Mouse (Mus musculus) yolk sac, embryonic 10.5 days (tissue): ENCODE data around the gene Zfp219.
A peak's percentile ranks its signal among the peaks of the same experiment; 100 is the strongest.

ENCODE experiments used
- DNase-seq: peaks from one replicate; pipeline ENCODE4 v3.0.0-alpha.2; 2017; ENCODE audit warnings: low spot score

Gene Zfp219

DNA sequence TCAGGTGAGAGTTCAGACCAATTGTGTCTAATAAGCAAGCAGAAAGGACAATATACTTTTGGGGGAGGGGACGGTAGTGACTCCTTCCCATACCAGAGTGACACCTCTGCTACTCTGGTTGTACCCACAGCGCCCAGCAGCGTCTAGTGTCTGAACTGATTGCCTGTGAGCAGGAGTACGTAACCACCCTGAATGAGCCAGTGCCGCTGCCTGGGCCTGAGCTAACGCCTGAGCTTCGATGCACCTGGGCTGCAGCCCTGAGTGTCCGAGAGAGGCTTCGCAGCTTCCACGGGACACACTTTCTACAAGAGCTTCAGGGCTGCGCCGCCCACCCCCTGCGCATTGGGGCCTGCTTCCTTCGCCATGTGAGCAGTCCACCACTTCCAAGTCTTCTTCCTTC is 23.1 kb downstream of the Zfp219 start:
- DNase-seq, result no peak

DNA sequence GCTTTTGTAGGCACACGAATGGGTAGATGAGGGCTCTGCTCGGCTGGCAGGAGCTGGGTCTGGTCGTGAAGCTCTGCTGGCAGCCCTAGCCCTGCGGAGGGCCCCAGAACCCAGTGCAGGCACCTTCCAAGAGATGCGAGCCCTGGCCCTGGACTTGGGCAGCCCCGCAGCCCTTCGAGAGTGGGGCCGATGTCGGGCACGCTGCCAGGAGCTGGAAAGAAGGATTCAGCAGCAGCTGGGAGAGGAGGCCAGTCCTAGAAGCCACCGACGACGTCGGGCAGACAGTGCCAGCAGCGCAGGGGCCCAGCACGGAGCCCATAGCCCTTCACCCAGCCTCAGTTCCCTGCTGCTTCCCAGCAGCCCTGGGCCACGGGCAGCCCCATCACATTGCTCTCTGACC is 23.7 kb downstream of the Zfp219 start:
- DNase-seq, result no peak

DNA sequence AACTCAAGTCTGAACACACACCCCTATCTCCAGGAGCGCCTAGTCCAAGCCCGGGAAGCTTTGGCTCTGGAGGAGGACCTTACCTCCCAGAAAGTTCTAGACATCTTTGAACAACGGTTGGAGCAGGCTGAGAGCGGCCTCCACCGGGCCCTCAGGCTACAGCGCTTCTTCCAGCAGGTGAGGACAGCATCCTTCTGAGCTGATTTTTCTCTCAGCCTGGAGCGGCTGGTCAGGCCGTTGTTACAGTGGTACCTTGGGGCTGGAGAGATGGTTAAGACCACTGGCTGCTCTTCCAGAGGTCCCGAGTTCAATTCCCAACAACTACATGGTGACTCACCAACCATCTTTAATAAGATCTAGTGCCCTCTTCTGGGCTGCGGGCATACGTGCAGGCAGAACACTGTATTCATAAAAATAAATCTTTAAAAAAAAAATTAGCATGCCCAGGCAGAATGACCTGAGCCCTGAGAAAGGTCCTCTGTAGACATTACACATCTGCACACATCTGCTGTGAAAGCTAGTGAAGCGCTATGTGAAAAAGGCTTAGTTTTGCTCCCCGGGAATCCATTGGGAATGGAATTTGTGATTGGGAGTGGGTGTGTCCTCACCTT is 24.2 kb downstream of the Zfp219 start:
- no peak for DNase-seq

DNA sequence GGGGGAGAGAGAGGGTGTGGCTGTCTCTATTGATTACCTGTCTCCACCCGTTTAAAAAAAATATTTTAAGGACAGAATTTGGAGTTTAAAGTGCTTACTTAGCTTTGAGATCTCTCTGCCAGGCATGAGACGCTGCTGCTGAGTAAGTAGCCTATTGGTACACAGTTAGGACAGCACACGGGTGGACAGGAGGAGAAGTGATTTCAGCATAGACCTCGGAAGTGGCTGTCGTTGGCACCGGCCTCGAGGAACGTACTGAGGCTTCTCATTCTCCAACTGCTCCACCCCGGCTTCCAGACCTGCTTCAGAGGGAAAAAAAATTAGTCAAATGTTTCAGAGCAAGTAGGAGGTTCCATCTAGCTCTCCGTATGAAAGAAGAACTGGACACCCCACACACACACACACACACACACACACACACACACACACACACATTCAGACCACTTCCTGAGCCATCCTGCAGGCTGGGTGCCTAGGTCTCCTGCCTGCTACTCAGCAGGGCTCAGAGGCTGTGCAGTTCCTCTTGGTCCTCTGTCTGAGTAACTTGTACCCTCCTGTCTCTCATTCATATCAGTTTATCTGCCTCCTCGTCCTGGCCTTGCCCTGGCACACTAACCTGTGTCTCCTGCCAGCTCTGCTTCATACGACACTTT is 25.2 kb downstream of the Zfp219 start:
- DNase-seq, result no peak

DNA sequence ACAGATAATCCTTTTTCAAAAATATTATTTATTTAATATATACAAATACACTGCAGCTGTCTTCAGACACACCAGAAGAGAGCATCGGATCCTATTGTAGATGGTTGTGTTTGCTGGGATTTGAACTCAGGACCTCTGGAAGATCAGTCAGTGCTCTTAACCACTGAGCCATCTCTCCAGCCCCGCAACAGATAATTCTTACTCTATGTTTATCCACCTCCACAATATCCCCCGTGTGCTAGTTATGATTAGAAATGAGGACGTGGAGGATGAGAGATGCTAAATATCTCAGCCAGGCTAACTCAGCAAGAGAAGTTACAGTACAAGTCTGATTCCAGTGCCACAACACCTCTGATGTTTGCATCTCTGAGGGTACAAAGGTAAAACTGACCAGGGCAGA is 26.1 kb downstream of the Zfp219 start:
- DNase-seq, result no peak

DNA sequence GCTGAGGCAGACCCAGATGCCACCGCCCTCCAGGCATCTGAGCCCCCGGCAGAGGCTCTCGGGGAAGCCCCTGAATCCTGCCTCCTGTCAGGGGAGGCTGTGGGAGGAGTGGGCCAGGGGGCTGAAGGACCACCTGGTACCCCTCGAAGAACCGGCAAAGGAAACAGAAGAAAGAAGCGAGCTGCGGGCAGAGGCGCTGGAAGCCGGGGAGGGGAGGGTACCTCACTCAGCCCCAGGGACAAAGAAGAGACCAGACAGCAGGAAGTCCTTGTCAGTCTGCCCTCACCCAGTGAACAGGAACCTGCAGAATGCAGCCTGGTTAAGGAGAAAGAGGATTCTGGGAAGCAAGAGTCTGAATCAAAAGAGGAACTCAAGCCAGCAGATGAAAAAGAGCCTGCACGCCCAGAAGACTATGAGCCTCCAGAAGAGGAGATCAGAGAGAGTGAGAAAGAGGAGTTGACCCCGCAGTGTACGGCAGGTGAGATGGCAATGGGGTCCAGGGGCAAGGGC is 31.0 kb downstream of the Zfp219 start:
- DNase-seq, result no peak

DNA sequence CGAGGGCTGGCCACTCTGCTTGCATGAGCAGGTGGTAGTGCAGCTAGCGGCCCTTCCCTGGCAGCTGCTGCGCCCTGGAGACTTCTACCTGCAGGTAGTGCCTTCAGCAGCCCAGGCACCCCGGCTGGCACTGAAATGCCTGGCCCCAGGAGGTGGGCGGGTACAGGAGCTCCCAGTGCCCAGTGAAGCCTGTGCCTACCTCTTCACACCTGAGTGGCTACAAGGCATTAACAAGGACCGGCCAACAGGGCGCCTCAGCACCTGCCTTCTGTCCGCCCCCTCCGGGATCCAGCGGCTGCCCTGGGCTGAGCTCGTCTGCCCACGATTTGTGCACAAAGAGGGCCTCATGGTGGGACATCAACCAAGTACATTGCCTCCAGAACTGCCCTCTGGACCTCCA is 31.8 kb downstream of the Zfp219 start:
- DNase-seq, result no peak

DNA sequence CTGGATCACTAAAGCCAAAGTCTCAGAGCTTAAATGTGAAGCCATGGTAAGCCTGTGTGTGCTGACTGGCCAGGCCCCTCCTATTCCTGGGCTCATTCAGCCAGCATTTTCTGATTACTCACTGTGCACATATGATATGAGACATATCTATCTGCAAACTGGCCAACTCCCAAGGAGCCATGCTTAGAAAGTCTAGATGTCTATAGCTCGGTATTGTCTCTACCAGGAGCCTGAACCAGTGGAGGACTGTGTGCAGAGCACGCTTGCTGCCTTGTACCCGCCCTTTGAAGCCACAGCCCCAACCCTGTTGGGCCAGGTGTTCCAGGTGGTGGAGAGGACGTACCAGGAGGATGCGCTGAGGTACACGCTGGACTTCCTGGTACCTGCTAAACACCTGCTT is 33.4 kb downstream of the Zfp219 start:
- no peak for DNase-seq

DNA sequence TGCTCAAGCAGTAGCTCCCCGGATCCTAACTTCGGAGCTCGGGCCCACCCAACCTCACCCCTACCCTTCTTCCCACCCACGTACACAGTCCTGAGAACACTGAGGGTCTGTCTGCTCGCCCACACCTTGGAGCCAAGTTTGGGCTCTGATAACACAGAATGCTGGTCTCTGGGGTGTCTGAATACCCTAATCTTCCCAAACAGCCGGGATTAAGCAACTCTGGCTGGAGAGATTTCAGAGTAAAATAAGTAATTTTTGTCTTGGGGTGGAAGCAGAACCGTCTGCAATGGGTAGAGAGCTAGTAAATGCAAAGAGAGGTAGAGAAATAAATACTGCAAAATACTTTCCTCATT is 34.4 kb downstream of the Zfp219 start:
- no peak for DNase-seq

DNA sequence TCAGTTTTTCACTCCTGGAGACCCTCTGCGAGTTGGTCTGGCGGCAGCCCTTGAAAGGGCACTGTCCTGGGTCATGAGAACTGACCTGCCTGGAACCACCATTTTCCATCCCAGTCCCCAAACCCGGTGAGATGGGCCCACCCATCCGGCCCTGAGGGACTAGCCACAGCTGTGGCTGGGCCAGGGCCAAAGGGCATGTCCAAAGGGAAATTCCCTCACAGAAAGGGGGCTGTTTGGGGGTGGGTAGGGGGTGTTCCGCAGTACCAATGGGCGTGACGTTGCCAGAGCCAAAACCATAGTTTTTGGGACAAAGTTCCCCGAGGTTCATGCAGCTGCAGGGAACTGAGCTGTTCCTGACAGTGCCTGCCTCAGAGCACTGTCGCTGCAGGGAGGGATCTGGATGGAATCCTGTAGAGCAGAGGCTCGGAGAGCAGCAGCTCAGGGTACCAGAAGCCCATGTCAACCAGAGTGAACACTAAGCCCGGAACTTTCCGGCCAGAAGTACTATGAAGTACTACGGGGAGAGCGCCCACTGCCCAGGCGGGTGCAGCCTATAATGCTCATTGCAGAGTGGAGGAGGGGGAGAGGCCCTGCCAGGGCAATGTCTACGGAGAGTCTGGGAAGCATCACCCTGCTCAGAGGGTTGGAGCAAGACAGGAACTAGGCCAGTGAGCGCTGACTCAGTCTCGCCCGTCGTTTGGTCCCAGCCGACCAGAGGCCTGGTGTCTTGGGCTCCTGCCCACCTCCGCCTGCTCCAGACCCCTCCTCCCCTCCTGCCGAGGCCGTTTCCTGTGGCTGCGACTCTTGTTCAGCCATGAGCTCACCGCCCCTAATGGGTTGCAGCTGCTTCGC is 35.0 kb downstream of the Zfp219 start:
- peak; percentile 69 for DNase-seq

DNA sequence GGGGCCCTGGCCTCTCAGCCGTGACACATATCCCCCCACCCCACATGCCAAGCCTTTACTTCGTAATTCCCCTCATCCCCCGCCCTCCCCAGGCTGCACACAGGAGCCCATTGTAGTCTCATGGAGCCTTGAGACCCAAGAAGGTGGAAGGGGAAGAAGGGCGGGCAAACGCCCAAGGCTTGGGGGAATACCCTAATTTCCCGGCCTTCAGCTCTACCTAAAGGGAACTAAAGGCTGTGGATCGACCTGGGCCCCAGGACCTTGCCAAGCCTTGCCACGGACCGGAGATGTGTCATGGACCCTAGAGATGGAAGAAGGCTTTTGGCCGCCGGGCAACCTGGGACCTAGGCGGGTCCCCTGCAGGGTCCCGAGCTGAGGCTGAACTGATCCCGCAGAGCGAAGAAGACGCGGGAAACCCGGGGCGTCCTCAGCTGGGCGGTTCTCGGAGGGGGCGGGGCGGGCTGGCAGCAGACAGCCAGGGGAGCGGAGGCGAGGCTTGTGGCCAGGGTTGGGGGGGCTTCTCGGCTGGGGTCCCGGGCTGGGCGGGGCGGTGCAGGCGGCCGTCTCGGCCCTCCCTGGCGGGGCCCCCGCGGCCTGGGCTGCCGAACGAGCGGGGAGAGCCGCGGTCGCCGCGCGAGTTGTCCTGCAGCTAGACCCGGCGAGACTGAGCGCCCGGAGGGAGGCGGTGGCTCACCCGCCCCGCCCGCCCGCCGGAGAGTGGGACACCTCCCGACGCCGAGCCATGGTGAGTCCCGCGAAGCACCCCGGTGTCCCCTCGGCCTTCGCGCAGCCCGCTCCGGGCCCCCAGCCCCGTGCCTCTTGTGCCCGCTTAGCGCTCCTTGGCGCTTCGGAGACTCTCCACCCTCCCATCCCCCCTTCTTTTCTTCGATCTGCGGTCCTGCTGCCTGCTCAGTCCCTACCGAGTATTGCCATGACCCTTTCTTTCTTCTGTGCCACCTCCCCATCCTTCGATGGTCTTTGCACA is 36.0 kb downstream of the Zfp219 start, which contains the start of gene Arhgef40:
TSS of gene Arhgef40 (plus strand) at position 473 of the 985 bp plus-strand sequence.
- peak; percentile 86 for DNase-seq

DNA sequence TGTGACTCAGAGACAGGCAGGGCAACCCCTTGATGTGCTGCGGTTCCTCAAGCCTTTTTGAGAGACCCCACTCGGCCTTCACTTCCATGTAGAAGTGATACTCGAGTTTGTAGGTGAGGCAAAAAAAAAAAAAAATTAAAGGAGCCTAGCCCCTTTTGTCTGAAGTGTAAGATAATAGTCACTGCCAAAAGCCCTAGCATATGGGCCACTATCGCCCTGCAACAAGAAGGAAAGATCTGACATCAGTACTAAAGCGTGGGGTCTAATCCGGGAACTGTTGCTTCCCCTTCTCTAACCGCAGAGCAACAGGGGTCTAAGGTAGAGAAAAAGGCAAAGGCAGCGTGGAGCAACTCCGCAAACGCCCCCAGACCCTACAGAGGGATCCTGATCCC is 36.7 kb downstream of the Zfp219 start:
- no peak for DNase-seq

DNA sequence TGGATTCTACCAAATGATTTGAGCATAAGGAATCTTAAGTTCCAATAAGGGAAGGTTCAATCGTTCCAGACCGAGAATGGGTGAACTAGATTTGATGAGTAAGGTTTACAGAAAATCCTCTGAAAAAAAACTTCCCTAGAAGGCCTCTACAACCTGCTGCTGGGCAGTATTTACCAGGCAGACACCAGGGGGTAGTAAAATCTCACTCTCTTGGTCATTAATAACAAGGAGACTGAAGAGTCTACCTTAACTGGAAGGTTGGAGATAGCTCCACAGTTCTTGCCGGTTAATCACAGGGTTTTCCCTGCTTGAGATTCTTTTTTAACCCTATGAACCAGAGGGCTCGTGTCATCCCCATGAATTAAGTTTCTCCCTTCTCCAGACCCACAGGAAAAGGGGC is 37.3 kb downstream of the Zfp219 start:
- DNase-seq, result no peak

DNA sequence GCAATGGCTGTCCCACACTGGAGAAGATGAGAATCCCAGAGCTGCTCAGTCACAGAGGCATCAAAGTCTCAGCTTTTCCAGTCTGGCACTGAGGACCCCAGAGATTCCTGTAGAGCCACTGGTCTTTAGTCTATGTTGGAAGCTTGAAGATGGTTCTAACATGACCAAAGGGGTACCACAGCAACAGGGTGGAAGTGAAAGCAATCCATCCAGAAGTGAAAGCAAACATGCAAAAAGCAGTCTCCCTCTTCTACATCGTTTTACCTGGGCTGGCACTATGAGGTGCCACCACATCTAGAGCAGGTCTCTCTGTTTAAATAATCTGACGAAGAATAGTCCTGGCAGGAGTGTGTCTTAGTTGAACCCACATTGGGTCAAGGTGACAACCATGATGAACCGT is 41.3 kb downstream of the Zfp219 start:
- DNase-seq, result no peak

DNA sequence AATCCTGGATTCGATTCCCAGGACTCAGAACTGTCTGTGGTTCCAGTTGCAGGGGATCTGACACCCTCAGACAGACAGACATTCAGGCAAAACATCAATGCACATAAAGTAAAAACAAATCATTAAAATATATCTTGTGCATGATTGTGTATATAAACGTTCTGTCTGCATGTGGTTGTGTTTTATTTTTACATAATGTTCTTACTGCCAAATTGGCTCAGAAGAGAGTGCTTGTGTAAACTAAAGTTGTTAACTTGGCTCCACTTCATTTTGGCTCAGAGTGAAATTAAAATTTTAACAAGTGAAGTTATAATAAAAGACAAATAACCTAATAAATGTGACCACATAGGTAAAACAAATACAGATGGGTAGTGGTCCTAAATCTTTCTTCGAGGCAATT is 53.1 kb downstream of the Zfp219 start:
- no peak for DNase-seq

DNA sequence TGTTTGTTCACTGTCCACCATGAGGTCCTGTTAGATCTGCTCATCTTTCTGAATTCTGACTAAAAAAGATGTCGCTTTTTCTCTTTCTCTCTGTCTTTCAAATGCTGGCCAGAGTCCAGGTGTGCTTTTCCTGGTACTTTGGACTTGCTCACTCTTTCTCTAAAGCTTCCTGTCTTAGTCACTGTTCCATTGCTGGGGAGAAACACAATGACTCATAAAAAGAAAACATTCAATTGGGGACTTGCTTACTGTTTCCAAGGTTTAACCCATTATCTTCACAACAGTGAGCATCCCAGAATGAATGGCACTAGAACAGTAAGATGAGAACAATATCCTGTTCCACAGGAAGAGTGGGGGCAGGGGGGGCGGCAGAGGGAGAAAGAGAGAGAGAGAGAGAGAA is 60.2 kb downstream of the Zfp219 start:
- no peak for DNase-seq
